Mouse (Mus musculus) testis, adult 2 months (tissue): ENCODE results near the gene Mitf. TPM values are rescaled to one million over a fixed set of nuclear protein-coding genes. Genes with fewer than 3 reads are reported as not detected.
A peak's percentile ranks its signal among the peaks of the same experiment; 100 is the strongest.

Source experiments
- H3K27ac ChIP-seq: fragments of 200-500 bp; 2 replicates; pipeline ENCODE4 v1.5.1; 2012; ENCODE audit warnings: low read depth, low read length; ENCODE audit not compliant: control insufficient read depth, insufficient read depth
- H3K27me3 ChIP-seq: fragments of 200-500 bp; 2 replicates; pipeline ENCODE4 v1.6.1; 2012; ENCODE audit warnings: mild to moderate bottlenecking, low read length, moderate library complexity; ENCODE audit not compliant: control insufficient read depth, insufficient read depth
- H3K36me3 ChIP-seq: fragments of 200-500 bp; 2 replicates; pipeline ENCODE4 v1.6.1; 2012; ENCODE audit warnings: mild to moderate bottlenecking, low read length; ENCODE audit not compliant: control insufficient read depth, insufficient read depth
- H3K4me1 ChIP-seq: fragments of 200-500 bp; 2 replicates; pipeline ENCODE4 v1.6.1; 2012; ENCODE audit warnings: low read length; ENCODE audit not compliant: control insufficient read depth, insufficient read depth
- H3K4me3 ChIP-seq: fragments of 200-500 bp; 2 replicates; pipeline ENCODE4 v1.5.1; 2012; ENCODE audit warnings: low read depth, mild to moderate bottlenecking, low read length, moderate library complexity, mixed read lengths; ENCODE audit not compliant: control insufficient read depth
- CTCF ChIP-seq: fragments of 200-500 bp; IDR thresholded peaks from 2 replicates; pipeline ENCODE4 v1.5.1; 2012; ENCODE audit warnings: low read depth, mild to moderate bottlenecking, inconsistent platforms, low read length, moderate library complexity; ENCODE audit not compliant: control insufficient read depth, insufficient read depth, insufficient replicate concordance
- POLR2A ChIP-seq: fragments of 200-500 bp; IDR thresholded peaks from 2 replicates; pipeline ENCODE4 v1.6.1; 2012; ENCODE audit warnings: low read depth, mild to moderate bottlenecking, inconsistent platforms, low read length, moderate library complexity; ENCODE audit not compliant: control insufficient read depth
- polyA plus RNA-seq: library from polyadenylated mRNA; depleted of rRNA; stranded (reverse); fragments of >200 nt; gene quantifications from 2 replicates; pipeline ENCODE4 v1.2.3, GENCODE M21; 2012; rRNA removed

The Mitf gene
- polyA plus RNA-seq, result 0.49 and 0.72 TPM in 2 replicates

DNA sequence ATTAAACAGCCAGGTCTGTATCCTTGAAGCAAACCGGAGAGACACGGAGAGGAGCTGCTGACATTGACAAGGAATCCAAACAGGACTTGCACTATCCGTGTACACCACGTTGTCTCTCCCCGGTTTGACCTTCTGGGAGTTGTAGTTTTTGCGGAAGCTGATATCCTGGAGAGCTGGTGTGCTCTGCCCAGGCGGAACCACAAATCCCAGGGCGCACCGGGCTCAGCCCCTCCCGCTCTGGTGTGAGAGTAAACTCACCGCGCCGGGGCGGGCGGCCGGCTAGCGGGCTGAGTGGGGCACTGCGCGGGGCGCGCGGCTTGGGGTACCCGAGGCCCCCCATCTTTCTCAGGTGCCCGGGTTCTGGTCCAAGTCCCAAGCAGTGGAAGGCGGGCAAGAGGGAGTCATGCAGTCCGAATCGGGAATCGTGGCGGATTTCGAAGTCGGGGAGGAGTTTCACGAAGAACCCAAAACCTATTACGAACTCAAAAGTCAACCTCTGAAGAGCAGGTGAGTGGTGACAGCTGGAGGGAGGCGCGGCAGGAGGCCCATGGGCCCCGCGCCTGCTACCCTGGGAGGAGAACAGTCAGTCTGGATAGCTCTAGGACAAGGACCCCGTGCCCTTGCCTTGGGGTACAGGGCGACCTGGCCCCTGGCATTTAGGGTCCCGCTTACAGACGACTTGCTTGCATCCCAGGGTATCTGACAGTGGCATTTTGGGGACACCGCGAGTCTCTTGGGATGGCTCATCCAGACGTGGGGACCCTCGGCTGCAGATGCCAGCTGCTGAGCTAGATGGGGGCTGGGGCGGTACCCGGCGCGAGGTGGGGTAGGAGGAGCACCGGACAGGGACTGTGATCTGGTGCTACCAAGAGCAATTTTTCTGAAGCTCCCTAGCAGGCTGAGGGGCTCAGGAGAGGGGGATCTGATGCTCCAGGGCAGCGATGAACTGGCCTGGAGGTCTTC lies at the start of gene Mitf:
Gene Mitf, plus strand, starts transcription at position 272 of the 963 bp plus-strand sequence.
- peak within 1 kb of the TSS; percentile 88 for H3K4me3 ChIP-seq
- no peak for TF ChIP-seq CTCF
- peaks cover 3% of the 10 kb centered on the region; the same call in 1 of the 2 replicates for H3K4me1 ChIP-seq
- no peak within 1 kb of the TSS for H3K27ac ChIP-seq
- no peaks in the 10 kb centered on the region for H3K36me3 ChIP-seq
- H3K27me3 ChIP-seq, result no peaks in the 10 kb centered on the region

DNA sequence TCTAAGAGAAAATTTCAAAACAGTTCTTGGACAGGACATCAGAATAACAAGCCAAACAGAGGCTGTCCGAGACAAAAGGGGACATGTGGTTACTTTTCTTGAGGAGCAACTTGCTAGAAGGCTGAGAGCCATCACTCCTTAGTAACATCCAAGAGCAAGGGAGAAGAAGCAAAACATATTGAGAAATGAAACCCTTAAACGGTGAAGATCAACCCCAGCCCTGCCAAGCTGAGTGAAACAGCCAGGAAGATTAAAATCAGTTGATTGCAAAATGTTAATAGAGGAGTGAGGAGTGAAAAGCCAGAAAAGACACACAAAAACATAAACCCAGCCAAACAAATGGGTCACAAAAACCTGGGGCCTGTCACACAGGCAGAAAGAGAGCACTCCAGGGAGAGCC lies 49.5 kb upstream of the Mitf start:
- Histone ChIP-seq H3K4me3 (no peak overlapping the region), H3K27me3 (no peaks in the 10 kb centered on the region)
- TF ChIP-seq CTCF (no peak), POLR2A (no peak)

DNA sequence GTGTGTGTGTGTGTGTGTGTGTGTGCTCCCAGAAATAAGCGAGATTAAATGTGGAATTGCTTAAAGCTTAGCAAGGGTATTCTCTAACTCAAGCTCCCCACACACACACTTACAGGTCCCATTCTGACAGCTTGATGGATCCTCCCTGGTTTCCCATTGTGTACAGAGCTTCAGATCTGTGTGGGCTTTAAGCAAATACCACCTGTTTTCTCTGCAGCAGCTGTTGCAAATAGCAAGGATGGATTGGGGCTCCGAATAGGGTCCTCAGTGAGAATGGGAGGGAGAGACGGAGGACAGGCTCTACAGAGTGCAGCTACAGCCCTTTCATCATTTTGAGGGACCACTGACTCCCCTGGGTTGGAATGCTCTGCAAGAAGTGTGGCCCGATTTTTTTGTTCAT lies 48.0 kb upstream of the Mitf start:
- H3K4me1 ChIP-seq, result no peaks in the 10 kb centered on the region
- H3K27me3 ChIP-seq, result no peaks in the 10 kb centered on the region
- no peaks in the 10 kb centered on the region for H3K36me3 ChIP-seq
- no peak overlapping the region for H3K4me3 ChIP-seq
- TF ChIP-seq CTCF (no peak), POLR2A (no peak)
- no peak overlapping the region for H3K27ac ChIP-seq

More for the DNA sequence above, 49.5 kb upstream of the Mitf start:
- Histone ChIP-seq H3K27ac (no peak overlapping the region), H3K36me3 (no peaks in the 10 kb centered on the region), H3K4me1 (no peaks in the 10 kb centered on the region)

DNA sequence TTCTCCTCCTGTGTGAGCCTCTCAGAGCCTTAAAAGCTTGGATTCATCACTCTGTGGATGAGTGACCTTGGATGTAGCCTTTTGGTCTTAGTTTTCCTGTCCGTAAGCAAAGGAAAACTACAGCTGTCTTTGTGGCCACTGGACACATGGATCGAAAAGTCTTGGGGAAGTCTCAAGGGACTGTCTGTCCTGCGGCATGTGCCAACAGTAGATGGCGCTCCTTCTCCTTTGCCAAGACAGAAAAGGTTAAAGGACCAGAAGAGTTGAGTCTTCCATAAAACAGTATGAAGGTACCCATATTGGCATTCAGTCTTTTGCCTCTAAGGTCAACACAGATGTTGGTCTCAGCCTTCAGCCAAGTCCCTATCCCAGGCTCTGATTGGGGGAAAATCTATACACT lies 47.6 kb upstream of the Mitf start:
- TF ChIP-seq CTCF, result peak; percentile 29; the same call in 1 of the 2 replicates
- TF ChIP-seq POLR2A, result no peak
- Histone ChIP-seq H3K4me1 (no peaks in the 10 kb centered on the region), H3K27me3 (no peaks in the 10 kb centered on the region), H3K36me3 (no peaks in the 10 kb centered on the region), H3K27ac (no peak overlapping the region), H3K4me3 (no peak overlapping the region)

DNA sequence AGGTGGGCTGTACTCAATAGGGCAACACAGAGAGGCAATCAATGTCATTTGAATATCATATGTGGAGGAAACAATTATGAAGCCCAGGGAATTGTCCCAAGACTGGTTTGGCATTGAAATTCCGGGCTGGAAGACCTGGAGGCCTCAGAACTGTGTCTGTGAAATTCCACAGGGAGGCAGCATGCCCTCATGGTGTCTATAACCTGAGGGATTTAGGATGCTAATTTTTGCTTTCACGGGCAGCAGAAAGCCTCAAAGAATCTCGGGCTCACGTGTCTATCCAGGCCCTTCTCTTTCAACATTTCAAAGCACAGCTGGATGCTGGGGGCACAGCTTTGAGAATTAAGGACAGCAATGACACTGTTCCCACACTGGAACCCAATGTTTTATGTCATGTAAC lies 45.5 kb upstream of the Mitf start:
- Histone ChIP-seq H3K36me3 (no peaks in the 10 kb centered on the region), H3K4me1 (no peaks in the 10 kb centered on the region), H3K4me3 (no peak overlapping the region), H3K27me3 (no peaks in the 10 kb centered on the region), H3K27ac (no peak overlapping the region)
- no peak for TF ChIP-seq POLR2A
- no peak for TF ChIP-seq CTCF

DNA sequence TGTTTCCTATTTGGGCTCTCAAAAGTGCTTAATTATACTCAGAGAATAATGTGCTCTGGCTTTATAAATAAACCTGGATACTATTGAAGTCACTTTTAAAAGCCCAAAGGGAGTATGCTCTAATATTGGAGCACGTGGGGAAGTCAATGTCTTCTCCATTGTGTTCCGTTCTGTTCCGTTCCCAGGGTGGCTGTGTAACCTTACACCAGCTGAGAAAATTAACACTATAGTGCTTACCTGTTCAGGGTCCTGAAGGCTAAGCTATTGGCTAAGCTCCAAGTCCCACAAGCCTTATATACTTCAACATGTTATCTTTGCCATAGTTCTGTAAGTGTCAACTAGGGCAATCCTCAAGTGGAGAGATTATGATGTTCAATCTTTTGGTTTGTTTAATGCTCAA lies 42.9 kb upstream of the Mitf start:
- no peak overlapping the region for H3K27ac ChIP-seq
- TF ChIP-seq POLR2A, result no peak
- TF ChIP-seq CTCF, result no peak
- no peaks in the 10 kb centered on the region for H3K4me1 ChIP-seq
- no peak overlapping the region for H3K4me3 ChIP-seq
- no peaks in the 10 kb centered on the region for H3K27me3 ChIP-seq
- no peaks in the 10 kb centered on the region for H3K36me3 ChIP-seq

DNA sequence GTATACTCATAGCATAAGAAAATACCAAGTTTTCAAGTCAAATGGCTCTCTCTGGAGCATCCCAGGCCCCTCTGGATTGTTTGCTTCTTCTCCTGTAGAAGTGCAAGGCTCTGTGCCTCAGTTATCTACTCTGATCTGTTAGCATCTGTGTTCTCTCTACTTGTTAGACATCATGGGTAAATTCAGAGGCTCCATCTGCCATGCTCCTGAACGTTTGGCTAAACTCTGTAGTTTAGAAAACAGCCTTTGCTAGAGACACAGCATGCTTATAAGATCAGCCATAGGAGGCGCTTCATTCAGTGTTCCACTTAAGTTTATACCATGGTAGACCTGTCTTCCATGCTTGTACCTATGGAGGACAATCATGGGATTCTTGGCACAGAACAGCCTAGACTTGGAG lies 39.0 kb upstream of the Mitf start:
- Histone ChIP-seq H3K27me3 (no peaks in the 10 kb centered on the region), H3K27ac (no peak overlapping the region), H3K4me1 (no peaks in the 10 kb centered on the region), H3K4me3 (no peak overlapping the region), H3K36me3 (no peaks in the 10 kb centered on the region)
- TF ChIP-seq POLR2A (no peak), CTCF (no peak)

DNA sequence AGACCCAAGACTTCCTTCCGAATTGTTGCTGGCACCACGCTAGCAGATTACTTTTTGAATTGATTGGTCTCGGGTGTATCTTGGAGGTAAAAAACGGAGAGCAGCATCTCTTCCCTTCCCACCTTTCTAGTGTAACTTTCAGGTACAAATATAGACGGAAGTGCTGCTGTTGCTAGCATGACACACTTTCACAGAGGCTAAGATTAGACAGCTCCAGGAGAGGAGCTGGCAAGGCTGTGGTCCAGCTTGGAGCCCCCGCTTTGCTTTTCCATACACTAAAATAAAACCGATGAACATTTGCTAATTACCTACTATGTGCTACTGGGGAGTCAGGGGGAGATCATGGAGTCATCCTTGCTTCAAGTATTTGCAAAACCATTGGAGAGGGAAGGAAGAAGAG lies 37.3 kb upstream of the Mitf start:
- H3K36me3 ChIP-seq, result no peaks in the 10 kb centered on the region
- H3K27me3 ChIP-seq, result no peaks in the 10 kb centered on the region
- H3K27ac ChIP-seq, result no peak overlapping the region
- H3K4me1 ChIP-seq, result no peaks in the 10 kb centered on the region
- no peak overlapping the region for H3K4me3 ChIP-seq
- no peak for TF ChIP-seq POLR2A
- no peak for TF ChIP-seq CTCF
